Mouse (Mus musculus) midbrain, embryonic 14.5 days (tissue): ENCODE results near the gene Hmmr. TPM values are rescaled to one million over a fixed set of nuclear protein-coding genes. Genes with fewer than 3 reads are reported as not detected.
A peak's percentile ranks its signal among the peaks of the same experiment; 100 is the strongest.
"Not testable (repeated sequence)": the region's sequence is repeated elsewhere in the genome, so short reads cannot be mapped to it uniquely, and the experiment has no call there.

Experiments used
- ATAC-seq: fragments of 200-750 bp; cut with Nextera tagmentation; 2 replicates; pipeline ENCODE4 v1.8.0; 2017; ENCODE audit warnings: moderate number of reproducible peaks, moderate library complexity; ENCODE audit not compliant: low FRiP score, low TSS enrichment
- DNase-seq: peaks from one replicate; pipeline ENCODE4 v3.0.0-alpha.2; 2015
- H3K27ac ChIP-seq: fragments of 300-500 bp; sonication (generic); replicated peaks from 2 replicates; pipeline ENCODE4 v1.5.1; 2014; ENCODE audit warnings: mild to moderate bottlenecking, low read depth, low read length, moderate library complexity
- H3K27me3 ChIP-seq: fragments of 300-500 bp; sonication (generic); 2 replicates; pipeline ENCODE4 v1.6.1; 2014; ENCODE audit warnings: low read length, control low read depth, mixed read lengths; ENCODE audit not compliant: control insufficient read depth, insufficient read depth
- H3K36me3 ChIP-seq: fragments of 300-500 bp; sonication (generic); 2 replicates; pipeline ENCODE4 v1.6.1; 2014; ENCODE audit warnings: low read length, control low read depth; ENCODE audit not compliant: control insufficient read depth, insufficient read depth
- H3K4me1 ChIP-seq: fragments of 300-500 bp; sonication (generic); 2 replicates; pipeline ENCODE4 v1.6.1; 2014; ENCODE audit warnings: mild to moderate bottlenecking, antibody characterized with exemption, low read length, control low read depth; ENCODE audit not compliant: control insufficient read depth, insufficient read depth
- H3K4me2 ChIP-seq: fragments of 300-500 bp; sonication (generic); 2 replicates; pipeline ENCODE4 v1.6.1; 2014; ENCODE audit warnings: mild to moderate bottlenecking, low read length, moderate library complexity
- H3K4me3 ChIP-seq: fragments of 300-500 bp; sonication (generic); replicated peaks from 2 replicates; pipeline ENCODE4 v1.5.1; 2014; ENCODE audit warnings: low read depth, low read length
- H3K9ac ChIP-seq: fragments of 300-500 bp; sonication (generic); replicated peaks from 2 replicates; pipeline ENCODE4 v1.6.1; 2014; ENCODE audit warnings: mild to moderate bottlenecking, low read length, moderate library complexity
- H3K9me3 ChIP-seq: fragments of 300-500 bp; sonication (generic); 2 replicates; pipeline ENCODE4 v1.6.1; 2016; ENCODE audit warnings: low read length, control low read depth, mixed read lengths; ENCODE audit not compliant: control insufficient read depth
- WGBS: fragments of 180-500 bp; shearing (Covaris S2); extraction: QIAGEN DNeasy Blood & Tissue Kit; methylation state at CpG from one replicate; pipeline ENCODE4 v1.1.7; 2014; 5-methylcytosine and 5-hydroxymethylcytosine counted together
- polyA plus RNA-seq: library from polyadenylated mRNA; unstranded; fragments of >200 nt; fragmentation: Nextera tagmentation; extraction: Ambion mirVana; gene quantifications from 2 replicates; pipeline ENCODE4 v1.2.1, GENCODE M21; 2014

Gene Hmmr
- polyA plus RNA-seq, 1 experiment from 2014 or later = 8.7 TPM

DNA sequence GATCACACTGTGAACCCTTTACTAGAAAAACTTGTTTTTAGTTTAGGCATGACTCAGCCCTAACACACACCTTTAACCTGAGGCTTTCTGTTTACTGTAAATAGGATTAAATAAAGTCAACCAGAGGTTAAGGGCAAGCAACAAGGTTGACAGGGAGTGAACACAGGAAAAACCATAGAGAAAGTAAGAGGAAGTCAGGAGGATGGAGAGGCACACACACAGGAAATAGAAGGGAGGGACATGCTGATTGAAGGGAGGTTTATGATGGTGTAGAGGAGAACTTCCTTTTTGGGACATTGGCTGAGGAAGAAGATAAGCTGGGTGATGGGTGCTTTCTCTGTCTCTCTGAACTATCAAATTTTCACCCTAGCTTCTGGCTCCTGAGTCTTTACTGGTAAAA, 14.9 kb downstream of the Hmmr start:
- Histone ChIP-seq H3K36me3 (peaks cover 21% of the 10 kb centered on the region), H3K27ac (no peak overlapping the region), H3K4me2 (no peak overlapping the region), H3K9ac (no peak overlapping the region), H3K27me3 (no peaks in the 10 kb centered on the region), H3K4me3 (no peak overlapping the region), H3K4me1 (no peaks in the 10 kb centered on the region), H3K9me3 (no peaks in the 10 kb centered on the region)
- no peak for DNase-seq
- ATAC-seq = no peak

DNA sequence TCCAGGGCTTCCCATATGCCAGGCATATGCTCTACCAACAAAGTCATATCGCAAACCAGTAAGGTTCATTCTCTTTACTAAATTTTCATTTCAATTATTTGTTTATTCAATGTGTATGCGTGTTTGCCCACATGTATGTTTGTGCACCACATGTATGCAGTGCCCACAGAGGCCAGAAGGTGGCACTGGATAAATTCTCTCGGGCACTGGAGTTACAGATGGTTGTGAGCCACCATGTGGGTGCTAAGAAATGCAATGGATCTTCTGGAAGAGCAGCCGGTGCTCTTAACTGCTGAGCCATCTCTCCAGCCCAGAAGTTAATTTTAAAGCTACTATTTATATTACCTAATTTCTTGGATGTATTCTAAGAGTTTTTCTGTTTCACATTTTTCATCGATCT, 17.7 kb downstream of the Hmmr start:
- H3K9ac ChIP-seq = no peak overlapping the region
- ATAC-seq (no peak), DNase-seq (no peak)
- WGBS = 93% methylated on average over 5 of the region's 5 CpGs
- no peak overlapping the region for H3K27ac ChIP-seq
- peaks cover 13% of the 10 kb centered on the region; the same call in 1 of the 2 replicates for H3K36me3 ChIP-seq
- H3K9me3 ChIP-seq = no peaks in the 10 kb centered on the region
- no peaks in the 10 kb centered on the region for H3K27me3 ChIP-seq
- no peaks in the 10 kb centered on the region for H3K4me1 ChIP-seq
- no peak overlapping the region for H3K4me2 ChIP-seq
- H3K4me3 ChIP-seq = no peak overlapping the region

DNA sequence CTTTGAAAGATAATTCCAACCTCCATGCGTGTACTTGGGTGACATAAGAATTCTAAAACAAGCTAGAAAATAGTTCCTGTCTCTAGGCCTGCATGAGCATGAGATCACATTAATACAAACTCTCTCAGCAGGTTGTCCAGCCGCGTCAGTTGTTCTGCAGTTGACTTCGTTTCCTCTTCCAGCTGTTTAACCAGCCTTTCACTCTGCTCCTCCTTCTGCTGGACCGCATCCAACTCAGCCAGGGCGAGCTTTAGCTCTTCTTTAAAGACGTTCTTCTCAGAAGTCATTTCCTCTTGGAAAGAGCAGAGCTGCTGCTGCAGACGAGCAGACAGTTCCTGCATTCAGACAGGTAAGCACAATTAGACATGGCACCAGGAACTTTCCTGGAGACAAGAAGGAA, 19.4 kb downstream of the Hmmr start:
- Histone ChIP-seq H3K4me2 (no peak overlapping the region), H3K27me3 (no peaks in the 10 kb centered on the region), H3K36me3 (peaks cover 21% of the 10 kb centered on the region; the same call in 1 of the 2 replicates), H3K4me1 (no peaks in the 10 kb centered on the region), H3K9ac (no peak overlapping the region), H3K4me3 (no peak overlapping the region), H3K9me3 (no peaks in the 10 kb centered on the region), H3K27ac (no peak overlapping the region)
- 86% methylated on average over 8 of the region's 8 CpGs for WGBS
- ATAC-seq (no peak), DNase-seq (peak; percentile 7)

DNA sequence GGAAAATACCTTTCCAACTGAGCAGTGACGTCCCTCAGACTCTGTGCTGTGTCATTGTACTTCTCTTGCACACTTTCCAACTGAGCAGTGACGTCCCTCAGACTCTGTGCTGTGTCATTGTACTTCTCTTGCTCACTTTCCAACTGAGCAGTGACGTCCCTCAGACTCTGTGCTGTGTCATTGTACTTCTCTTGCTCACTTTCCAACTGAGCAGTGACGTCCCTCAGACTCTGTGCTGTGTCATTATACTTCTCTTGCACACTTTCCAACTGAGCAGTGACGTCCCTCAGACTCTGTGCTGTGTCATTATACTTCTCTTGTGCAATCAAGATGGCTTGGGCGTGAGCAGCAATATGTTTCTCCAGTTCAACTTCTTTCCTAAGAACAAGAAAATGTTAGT, 23.3 kb downstream of the Hmmr start:
- H3K27me3 ChIP-seq, H3K27ac ChIP-seq, ATAC-seq, DNase-seq, H3K9ac ChIP-seq, H3K9me3 ChIP-seq, H3K4me2 ChIP-seq, H3K4me1 ChIP-seq, H3K4me3 ChIP-seq: not testable (repeated sequence)
- peaks cover 20% of the 10 kb centered on the region; the same call in 1 of the 2 replicates for H3K36me3 ChIP-seq
- WGBS = 92% methylated on average over 6 of the region's 6 CpGs

DNA sequence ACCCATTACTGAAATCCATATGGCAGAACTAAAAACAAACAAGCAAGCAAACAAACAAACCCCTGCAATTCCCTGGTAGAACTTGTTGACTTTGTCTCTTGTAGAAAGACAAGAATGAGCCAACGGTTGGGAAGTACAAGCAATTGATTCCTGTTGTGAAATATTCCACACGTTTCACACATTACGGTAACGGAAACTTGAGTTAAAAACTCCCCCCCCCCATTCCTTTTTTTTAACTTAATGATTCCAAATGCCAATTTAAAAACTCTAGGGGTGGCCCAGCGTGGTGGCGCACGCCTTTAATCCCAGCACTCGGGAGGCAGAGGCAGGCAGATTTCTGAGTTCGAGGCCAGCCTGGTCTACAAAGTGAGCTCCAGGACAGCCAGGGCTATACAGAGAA, 38.1 kb downstream of the Hmmr start, which contains the start of gene Mat2b:
Mat2b (minus strand) TSS at position 101 of the 400 bp plus-strand sequence.
- H3K27me3 ChIP-seq = no peaks in the 10 kb centered on the region
- H3K9ac ChIP-seq = peak within 1 kb of the TSS; percentile 75
- no peak for DNase-seq
- H3K4me3 ChIP-seq = peak within 1 kb of the TSS; percentile 59
- H3K4me2 ChIP-seq = peak within 1 kb of the TSS; percentile 88
- ATAC-seq = no peak
- H3K27ac ChIP-seq = peak within 1 kb of the TSS; percentile 93
- no peaks in the 10 kb centered on the region for H3K9me3 ChIP-seq
- no peaks in the 10 kb centered on the region for H3K36me3 ChIP-seq
- 88% methylated on average over 9 of the region's 9 CpGs for WGBS
- H3K4me1 ChIP-seq = peaks cover 18% of the 10 kb centered on the region

DNA sequence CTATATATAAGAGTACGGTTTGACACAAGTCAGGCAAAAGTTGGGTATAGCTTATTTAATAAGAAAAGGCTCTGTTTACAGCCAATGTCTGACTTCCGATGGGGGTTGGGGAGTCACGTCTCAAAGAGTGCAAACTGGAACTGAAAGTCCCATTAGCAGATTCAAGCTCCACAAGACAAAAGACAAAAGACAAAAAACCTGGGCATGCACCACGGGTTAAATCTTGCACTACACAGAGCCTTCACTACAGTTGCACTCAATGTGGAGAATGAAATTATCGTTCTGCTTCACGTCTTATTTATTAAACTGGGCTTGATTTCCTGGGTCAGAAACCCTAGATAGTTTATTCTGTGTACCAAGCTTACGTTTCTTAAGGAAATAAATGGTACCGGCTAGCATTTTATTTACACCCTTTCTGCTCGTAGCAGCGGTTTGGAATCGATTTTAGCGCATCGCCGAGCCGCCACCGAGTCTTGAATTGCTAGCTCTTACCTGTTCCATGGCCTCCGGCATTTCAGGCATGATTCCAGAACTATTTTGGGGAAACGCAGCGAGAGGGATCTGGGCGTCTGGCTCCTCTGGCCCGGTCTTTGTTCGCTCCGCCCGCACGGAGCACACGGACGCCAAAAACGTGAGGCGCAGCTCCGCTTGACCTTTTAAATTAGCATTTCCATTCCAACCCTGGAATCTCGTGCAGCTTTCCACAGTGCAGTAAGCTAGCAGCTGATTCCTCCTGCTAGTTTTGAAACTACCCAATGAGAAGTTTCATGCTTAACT, 38.7 kb downstream of the Hmmr start:
- under 1% methylated on average over 31 of the region's 31 CpGs for WGBS
- Histone ChIP-seq H3K4me1 (peaks cover 18% of the 10 kb centered on the region), H3K27me3 (no peaks in the 10 kb centered on the region), H3K36me3 (no peaks in the 10 kb centered on the region), H3K4me3 (peak overlapping the region; percentile 59), H3K4me2 (peak overlapping the region; percentile 88), H3K27ac (peak overlapping the region; percentile 93), H3K9ac (peak overlapping the region; percentile 75), H3K9me3 (no peaks in the 10 kb centered on the region)
- peak; percentile 86 for DNase-seq
- ATAC-seq = peak; percentile 38

DNA sequence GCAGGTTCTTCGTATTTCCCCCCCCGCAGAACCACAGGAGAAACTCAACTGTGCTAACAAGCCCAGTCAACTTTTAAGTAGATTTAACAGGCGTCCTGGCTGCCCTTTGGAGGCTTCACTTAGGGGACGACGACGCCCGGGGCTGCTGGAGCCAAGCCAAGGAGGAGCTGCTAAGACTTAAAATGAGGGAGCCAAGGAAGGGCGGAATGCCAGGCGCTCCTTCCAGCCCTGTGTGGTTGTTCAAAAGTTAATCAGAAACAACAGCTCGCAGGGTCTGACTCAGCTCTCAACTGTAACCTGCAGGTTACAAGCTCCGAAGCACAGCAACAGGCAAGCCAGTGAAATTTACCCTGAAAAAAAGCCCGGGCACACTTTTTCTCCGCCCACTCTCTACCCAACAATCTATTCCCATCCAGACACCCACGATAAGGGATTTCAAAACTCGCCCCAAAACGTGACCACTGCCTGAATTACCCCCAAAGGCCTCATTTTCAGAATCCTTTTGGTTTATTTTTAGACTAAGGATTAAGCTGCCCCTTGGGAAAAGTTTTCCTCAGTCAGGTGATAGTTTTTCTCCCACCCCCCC, 39.8 kb downstream of the Hmmr start:
- Histone ChIP-seq H3K4me1 (peaks cover 18% of the 10 kb centered on the region), H3K36me3 (no peaks in the 10 kb centered on the region), H3K4me3 (peak overlapping the region; percentile 59), H3K27ac (peak overlapping the region; percentile 93), H3K4me2 (peak overlapping the region; percentile 88), H3K27me3 (no peaks in the 10 kb centered on the region), H3K9ac (peak overlapping the region; percentile 45), H3K9me3 (no peaks in the 10 kb centered on the region)
- DNase-seq (peak; percentile 76), ATAC-seq (no peak)
- under 1% methylated on average over 16 of the region's 16 CpGs for WGBS

DNA sequence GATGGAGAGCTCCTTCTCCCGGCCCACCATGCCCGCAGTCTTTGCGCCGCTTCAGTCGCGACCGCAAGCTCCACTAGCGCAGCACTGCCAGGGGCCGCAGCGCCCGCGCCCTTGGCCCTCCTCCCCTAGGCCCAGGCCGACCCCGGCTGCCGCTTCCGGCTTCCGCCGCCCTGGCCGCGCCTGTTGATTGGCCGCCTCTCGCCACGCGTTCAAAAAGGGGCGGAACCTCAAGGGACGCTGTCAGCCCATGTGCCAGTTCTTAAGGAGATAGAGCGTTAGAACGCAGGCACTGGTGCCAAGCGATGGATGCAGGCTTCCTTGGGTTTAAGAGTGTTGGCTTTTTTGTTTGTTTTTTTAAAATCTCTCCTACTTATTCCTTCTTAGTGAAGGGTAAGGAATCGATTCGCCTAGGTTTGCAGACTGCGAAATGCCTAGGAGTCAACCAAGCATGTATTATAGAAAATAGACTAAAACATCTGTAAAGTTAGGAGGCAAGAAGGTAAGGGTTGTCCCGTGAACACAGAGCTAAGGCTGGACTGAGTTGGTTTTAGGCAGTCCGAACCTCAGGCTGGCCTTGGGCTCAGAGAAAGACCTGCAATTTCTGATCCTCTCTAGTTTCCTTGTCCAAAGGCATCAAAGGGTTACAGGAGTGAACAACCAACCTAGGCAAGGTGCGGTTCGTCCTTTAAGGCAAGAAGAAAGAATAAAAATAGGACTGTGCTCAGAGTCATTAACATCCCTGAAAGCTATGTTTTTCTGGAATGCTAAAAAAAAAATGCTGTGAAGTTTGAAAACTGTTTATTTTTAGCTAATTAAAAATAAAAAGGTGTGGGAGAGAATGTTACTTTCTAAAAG, 40.5 kb downstream of the Hmmr start:
- Histone ChIP-seq H3K9me3 (no peaks in the 10 kb centered on the region), H3K36me3 (no peaks in the 10 kb centered on the region), H3K27ac (peak overlapping the region; percentile 93), H3K9ac (peak overlapping the region; percentile 60), H3K27me3 (no peaks in the 10 kb centered on the region), H3K4me3 (peak overlapping the region; percentile 59), H3K4me1 (peaks cover 18% of the 10 kb centered on the region), H3K4me2 (peak overlapping the region; percentile 88)
- peak; percentile 97 for DNase-seq
- WGBS = under 1% methylated on average over 36 of the region's 36 CpGs
- peak; percentile 98 for ATAC-seq
